Mouse (Mus musculus) fibroblast of lung, adult 2 months (primary cell): Measurements from ENCODE around the gene Hint1.
"Not testable (repeated sequence)": the region's sequence is repeated elsewhere in the genome, so short reads cannot be mapped to it uniquely, and the experiment has no call there.

ENCODE experiments used
- DNase-seq: peaks from one replicate; pipeline ENCODE4 v3.0.0-alpha.2; 2011; ENCODE audit warnings: low read depth

Gene Hint1

DNA sequence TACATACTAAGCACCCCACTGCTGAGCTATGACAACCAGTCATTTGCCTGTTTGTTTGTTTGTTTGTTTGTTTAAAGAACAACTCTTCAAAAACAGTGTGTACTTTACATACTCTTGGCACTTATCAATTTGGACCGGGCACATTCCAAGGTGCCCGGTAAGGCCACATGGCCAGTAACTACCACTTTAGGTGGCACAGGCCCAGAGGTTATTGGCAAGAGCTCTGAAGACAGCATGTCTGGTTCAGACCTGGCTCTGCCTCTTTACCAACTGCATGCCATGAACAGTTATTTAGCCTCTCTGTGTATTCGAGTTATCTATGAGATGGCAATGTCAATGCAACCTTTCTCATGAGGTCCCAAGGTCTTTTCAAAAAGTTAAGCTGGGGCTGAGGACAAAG is 30.5 kb downstream of the Hint1 start:
- DNase-seq, result not testable (repeated sequence)

DNA sequence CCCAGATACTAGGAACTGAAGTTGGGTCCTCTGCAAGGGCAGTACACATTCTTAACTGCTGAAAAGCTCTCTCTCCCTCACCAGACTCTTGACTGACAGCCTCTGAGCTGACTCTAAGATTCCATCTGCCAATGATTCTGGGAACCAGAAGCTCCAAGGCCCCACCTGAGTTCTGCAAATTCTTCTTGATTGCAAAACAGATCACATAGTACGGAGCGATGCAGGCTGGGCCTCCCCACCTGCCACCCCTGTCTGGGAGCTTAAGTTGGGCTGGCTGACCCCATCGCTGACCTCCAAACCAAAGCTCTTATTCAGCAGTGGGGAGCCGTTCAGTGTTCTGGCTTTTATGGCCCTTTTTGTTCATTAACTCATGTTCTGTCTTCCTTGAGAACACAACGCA is 31.3 kb downstream of the Hint1 start:
- DNase-seq, result peak; percentile 81

DNA sequence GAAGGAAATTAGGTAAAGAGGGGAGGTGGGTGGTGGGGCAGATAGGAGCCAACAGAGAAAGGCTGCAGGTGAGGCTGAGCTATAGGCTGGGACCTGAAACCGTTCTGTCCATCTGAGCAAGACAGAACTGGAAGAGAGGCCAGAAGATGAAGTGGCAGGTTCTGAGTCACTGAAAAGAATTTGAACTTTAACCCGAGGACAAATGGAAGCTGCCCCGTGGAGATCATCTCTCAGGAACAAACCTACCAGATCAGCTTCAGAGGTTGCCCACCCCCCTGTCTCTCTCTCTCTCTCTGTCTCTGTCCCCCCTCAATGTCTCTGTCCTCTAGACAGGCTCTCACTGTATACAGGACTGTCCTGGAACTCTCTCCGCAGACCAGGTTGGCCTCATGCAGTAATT is 33.5 kb downstream of the Hint1 start:
- no peak for DNase-seq

DNA sequence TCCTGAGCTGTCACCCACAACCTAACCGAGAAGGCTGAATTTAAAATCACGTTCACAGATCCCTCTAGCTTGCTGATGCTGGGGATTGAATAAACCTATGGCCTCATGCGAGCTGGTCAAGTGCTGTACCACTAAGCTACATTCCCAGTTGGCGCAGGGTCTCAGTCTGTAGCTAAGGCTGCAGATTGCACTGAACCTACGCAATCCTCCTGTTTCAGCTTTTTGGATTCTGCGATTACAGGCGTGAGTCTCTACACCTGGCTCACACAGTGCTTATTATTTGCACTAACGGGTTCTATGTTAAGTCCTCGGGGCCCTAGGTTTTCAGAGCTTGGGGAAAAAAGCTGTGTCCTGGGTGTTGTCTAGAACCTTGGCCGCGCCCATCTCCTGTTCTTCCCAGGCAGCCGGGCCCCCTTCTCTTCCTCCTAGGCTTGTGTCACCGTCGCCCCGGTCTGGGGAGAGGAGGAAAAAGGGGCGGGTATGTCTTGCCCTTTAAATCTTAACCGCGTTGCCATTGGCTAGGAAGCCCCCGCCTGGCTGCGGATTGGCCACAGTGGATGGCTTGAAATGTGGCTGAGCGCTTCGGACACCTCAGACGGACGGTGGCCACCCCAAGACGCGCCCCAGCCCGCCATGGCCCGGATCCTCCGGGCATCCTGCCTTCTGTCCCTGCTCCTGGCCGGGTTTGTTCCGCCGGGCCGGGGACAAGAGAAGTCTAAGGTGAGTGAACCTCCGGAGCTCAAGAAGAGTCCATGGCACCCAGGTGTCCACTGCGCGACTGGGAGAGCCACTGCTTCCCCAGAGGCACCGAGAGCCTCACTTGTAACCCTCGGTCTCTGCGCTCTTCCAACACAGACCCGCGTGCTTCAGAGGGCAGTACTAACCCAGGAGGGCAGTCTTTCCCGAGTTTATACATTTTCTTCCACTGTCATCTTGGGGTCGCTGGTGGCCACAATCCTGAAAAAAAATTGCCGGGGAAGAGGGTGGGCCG is 36.4 kb downstream of the Hint1 start, which contains the start of gene Gpx3:
TSS of gene Gpx3 (plus strand) at position 121 of the 991 bp plus-strand sequence.
- no peak for DNase-seq

DNA sequence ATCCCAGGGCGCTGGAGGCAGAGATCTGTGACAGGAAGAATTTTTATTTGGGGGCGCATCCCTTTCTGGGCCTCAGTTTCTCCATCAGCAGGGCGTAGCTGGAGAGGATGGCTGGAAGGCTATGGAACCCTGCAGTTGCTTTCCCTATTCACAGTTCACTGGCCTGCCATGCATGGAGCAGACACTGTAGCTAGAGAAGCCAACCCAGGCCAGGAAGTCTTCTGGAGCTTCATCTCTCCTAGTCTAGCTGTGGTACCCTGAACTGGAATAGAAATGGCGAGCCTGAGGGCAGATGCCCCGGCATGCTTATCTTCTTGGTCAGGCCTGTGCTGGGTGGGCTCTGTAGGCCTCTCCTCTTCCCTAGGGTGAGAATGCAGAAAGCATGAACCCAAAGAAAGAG is 37.2 kb downstream of the Hint1 start:
- DNase-seq, result no peak

DNA sequence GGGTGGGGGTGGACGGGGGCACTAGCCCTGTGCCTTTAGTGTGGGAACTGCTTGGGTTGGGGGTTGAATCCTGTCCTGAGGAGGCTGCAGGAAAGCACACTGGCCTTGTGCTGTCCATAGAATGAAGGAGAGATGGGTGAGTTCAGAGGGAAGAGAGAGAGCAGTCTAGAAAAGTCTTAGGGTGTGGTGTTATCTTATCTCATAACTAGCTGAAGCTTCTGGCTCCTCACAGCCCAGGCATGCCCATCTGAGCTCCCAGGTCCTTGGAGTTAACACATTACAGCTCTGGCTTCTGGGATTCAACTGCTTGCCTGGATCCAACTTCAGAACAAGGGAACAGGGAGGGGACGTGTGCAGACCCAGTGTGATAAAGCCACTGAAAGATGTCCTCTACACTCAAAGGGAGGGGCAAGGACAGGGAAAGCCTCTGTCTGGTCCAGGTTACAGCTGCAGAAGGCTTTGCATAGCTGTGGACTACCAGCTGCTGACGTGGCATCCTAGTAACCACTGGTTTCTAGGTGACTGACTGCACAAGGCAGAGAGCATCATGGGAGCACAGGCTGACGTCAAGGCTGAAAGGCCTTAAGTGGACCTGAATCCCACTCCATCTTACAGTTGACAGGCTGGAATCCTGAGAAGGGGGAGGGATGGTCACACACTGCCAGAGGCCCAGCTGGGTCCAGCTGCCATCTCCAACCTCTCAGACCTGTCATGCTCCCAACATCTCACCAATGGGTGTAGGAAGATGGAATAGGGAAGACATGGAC is 37.9 kb downstream of the Hint1 start:
- no peak for DNase-seq

DNA sequence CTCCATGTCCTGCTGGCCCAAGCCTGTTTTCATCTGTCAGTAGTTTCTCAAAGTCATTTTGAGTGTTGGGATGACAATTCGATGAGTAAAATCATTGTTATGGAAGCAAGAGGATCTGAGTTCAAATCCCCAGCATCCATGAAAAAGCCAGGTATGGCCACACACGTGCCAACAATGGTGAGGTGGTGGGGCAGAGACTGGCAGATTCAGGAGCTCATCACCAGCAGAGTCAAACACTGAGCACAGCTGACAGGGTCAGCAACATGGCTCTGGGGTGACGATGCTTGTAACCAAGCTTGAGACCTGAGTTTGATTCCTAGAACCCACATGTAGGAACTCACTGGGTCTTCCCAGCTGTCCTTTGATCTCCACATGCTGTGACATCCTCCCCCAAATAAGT is 38.9 kb downstream of the Hint1 start:
- no peak for DNase-seq

DNA sequence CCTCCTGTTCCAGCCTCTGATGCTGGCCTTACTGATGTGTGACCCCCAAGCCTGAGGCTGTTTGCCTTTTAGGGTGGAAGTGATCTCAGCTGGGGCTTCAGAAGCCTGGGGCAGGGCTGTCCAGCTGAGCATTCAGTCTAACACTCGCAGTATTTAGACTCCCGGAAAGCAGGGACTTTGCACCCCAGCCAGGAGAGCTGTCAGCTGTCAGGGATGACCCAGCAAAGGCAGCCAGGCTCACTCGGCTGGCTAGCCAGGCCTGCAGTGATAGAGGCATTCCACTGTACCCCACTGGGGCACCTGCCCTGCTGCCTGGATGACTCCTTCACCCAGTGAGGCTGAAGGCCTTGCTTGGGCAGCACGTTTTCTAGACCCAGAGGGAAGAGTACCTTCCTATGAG is 39.7 kb downstream of the Hint1 start:
- no peak for DNase-seq

DNA sequence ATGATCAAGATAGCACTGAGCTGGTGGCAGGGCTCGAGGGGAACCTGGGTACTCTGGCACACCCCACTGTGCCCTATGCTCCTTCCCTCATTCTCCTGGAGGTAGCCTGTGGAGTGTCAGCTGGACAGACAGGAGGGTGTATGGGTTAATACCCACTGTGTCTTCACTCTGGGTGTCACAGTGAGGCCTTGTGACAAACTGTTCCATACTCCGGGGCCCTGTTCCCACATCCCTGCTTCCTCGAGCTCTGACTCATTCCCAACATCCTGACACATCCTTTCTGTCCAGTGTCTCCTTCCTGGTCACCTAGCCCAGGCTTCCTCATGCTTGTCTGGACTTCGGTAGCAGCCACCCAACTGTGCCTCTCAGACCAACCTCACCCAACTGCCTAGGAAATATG is 40.3 kb downstream of the Hint1 start:
- DNase-seq, result no peak

DNA sequence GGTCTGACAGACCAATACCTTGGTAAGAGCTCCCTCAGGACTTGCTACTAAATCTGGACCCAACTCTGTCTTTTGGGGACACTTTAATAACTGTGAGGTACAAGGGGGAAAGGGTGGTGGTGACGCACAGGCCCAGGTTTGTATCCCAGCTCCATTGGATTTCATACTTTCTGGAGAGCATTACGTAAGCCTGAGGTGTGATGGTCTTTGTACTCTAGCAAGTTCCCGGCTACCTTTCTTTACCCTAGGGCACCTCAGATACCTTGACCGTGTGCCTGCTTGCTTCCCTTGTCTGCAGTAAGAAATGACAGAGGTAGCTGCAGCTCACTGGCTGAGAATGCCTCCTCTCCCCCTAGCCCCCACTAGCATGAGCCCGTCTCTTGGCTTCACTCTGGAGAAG is 41.1 kb downstream of the Hint1 start:
- no peak for DNase-seq

DNA sequence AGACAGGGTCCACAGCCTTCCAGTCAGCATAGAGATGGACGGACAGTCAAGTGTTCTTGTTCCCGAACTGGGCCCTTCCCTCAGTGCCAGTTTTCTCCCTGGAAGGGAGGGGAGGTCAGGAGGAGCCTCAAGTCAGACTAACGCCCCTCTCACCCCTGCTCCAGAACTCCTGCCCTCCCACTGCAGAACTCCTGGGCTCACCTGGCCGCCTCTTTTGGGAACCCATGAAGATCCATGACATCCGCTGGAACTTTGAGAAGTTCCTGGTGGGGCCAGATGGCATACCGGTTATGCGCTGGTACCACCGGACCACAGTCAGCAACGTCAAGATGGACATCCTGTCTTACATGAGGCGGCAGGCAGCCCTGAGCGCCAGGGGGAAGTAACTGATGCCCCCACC is 43.1 kb downstream of the Hint1 start:
- DNase-seq, result no peak

DNA sequence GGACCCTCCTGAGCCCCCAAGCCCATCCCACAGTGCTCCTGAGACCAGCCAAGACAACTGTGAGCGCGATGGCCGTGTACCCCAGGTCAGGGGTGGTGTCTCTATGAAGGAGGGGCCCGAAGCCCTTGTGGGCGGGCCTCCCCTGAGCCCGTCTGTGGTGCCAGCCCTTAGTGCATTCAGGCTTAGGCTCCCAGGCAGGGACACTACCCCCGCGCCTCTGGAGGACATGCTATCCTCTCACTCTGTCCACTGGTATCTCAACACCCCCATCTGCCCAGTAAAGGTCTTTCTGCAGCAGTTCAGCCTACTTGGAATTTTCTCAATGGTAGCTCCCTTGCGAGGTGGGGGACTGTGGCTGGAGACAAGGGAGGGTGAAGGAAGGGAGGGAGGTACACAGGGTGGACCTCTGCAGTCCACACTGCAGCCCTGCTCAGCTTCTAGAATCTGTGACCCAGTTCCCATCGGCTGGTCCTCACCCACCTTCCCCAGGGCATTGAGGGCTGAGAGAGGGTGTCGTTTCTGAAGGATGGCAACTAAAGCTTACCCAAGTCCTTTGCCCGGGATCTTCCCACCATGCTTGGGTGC is 44.0 kb downstream of the Hint1 start:
- no peak for DNase-seq

DNA sequence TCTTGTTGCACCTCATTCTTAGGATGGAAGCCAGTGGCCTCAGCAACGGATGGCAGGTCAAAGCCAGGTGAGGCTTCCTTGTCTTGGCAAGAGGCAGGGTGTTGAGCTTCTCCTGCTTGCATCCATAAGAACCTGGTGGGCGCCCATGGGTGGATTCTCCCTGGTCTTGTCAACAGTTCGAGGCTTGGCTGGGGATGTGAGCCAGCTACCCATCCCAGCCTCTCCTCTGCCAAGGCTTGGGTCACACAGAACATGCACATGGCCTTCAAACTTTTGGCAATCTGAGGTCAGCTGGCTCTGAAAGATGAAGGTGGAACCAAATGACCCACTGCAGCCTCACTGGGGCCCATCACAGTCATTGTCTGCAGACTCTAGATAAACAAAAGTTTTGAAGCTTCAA is 45.0 kb downstream of the Hint1 start:
- no peak for DNase-seq

DNA sequence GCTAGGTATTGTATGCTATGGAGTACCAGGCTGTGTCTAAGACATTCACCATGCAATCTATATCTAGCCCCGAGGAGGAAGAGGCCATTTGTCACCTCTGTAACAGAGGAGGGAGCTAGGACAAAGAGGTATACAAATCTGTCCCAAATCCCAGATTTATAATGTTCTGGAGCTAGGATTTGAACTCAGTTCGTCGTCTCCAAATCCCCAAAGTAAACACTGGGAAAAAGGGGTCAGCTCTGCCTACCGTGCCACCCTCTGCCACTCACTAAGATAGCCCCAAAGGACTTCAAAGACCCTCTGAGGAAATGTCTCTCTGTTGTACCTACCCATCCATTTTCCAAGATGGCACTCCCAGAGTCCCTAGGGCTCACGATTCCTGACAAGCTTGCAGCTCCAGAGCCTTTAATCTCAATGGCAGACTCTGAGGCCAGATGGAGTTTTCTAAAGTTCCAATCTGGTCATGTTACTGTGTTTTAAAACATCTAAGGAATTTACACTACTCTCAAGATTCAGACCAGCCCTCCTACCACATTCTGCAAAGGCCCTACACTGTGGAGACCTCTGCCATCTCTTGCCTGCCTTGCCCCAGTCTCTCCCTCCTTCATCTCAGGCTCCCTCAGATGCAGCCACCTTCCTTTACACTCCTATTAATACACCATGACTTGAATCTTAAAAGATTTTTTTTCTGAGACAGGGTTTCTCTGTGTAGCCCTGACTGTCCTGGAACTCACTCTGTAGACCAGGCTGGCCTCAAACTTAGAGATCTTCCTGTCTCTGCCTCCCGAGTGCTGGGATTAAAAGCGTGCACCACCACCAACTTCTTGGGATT is 45.7 kb downstream of the Hint1 start:
- no peak for DNase-seq

DNA sequence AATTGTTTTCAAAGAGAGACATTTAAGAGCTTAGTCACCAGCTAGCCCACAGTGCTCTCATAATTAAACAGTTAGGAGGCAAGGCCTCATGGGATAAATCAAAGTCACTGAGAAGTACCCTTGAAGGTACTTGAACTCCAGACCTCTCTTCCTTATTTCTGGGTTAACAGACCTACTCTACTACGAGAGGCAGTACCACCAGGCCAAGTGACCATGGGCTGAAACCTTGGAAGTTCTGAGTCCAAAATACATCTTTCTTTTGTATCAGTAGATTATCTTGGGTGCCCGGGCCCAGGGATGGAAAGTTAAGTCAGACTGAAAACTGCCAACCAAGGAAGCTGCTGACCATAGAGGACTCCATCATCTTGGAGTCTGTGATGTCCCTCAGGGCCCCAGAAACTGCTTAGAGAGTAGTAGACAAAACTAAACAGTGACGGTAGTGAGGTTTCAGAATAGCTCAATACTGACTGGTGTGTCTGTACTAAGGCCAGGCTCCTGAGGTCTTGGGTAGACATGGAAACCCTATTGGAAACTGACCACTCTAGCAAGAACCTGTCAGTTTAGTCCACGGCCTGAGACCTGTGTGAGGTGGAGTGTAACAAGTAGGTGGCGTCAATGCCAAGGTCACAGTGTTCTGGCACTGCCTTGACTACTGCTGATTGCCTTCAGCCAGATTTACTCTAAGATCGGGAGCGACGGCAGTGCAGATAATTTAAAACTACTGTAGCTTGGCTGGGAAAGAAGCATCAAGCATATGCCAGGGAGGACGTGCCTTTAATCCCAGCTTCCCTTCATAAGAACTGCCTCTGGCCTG is 46.5 kb downstream of the Hint1 start:
- DNase-seq, result no peak

DNA sequence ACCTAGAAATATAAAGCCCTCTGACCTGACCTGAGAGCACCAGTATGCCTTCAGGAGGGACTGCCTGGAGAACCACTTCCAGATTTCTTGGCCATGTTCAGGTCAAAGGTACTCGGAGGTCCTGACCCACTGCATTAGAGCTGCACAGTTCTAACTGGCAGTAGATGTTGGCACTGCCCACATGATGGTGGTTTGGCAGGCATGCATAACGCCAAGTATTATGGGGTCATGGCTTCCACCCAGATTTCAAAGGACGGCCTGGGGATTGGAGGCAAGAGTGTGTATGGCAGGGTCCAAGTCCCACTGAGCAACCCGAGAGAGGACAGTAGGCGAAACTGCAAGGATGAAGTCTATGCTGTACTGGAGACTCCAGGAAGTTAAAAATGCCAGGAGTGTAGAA is 47.7 kb downstream of the Hint1 start:
- no peak for DNase-seq

DNA sequence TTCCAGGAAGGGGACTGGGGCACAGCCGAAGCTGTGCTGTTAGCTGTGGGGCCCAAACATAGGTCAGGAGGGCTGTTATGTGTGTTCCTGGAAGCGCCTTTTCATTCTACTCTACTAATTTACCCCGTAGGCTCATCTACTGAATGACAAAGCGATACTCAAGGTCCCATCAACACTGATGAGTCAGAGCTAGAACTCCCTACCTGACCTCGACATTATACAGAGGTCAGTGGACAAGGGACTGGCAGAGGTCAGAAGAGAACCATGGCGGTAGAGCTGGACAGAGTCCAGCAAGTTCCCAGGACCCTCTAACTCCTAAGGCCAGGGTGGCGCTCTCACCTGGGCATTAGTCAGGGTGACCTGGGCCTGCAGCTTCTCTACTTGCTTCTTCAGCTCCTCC is 51.3 kb downstream of the Hint1 start:
- no peak for DNase-seq

DNA sequence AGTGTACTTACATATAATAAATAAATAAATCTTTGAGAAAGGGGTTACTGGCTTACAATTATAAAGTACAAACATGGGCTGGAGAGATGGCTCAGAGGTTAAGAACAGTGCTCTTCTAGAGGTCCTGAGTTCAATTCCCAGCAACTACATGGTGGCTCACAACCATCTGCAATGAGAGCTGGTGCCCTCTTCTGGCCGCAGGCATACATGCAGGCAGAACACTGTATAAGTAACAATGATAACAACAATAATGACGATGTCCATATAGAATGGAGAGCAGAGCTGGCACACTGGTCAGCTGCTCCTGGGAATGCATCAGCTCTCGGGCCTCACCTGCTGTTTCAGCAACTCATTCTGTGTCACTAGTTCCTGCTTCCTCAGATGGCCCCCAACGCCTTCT is 52.1 kb downstream of the Hint1 start:
- no peak for DNase-seq
